Mouse (Mus musculus) heart, adult 2 months (tissue): ENCODE data around the gene Depdc5. TPM values are rescaled to one million over a fixed set of nuclear protein-coding genes. Genes with fewer than 3 reads are reported as not detected.
"Not testable (repeated sequence)": the region's sequence is repeated elsewhere in the genome, so short reads cannot be mapped to it uniquely, and the experiment has no call there.

Experiments
- DNase-seq, 2 experiments: peaks; one replicate each; pipeline ENCODE4 v3.0.0; 2021
- H3K27ac ChIP-seq: fragments of 200-600 bp; 2 replicates; pipeline ENCODE4 v1.8.1; 2022
- H3K27me3 ChIP-seq: fragments of 200-500 bp; 2 replicates; pipeline ENCODE4 v1.6.1; 2012; ENCODE audit warnings: mild to moderate bottlenecking, low read length, inconsistent platforms, mixed read lengths; ENCODE audit not compliant: control insufficient read depth, insufficient read depth
- H3K36me3 ChIP-seq: fragments of 200-500 bp; 2 replicates; pipeline ENCODE4 v1.6.1; 2012; ENCODE audit warnings: low read length, inconsistent platforms; ENCODE audit not compliant: control insufficient read depth, insufficient read depth
- H3K4me1 ChIP-seq: fragments of 200-500 bp; 2 replicates; pipeline ENCODE4 v1.6.1; 2011; ENCODE audit warnings: low read length; ENCODE audit not compliant: control insufficient read depth, insufficient read depth
- H3K4me3 ChIP-seq: fragments of 200-600 bp; 2 replicates; pipeline ENCODE4 v1.8.1; 2022
- H3K79me2 ChIP-seq: fragments of 200-500 bp; replicated peaks from 2 replicates; pipeline ENCODE4 v1.6.1; 2012; ENCODE audit warnings: mild to moderate bottlenecking, inconsistent platforms, low read length, moderate library complexity, mixed read lengths; ENCODE audit not compliant: control insufficient read depth, insufficient read depth
- H3K9ac ChIP-seq: fragments of 200-500 bp; 2 replicates; pipeline ENCODE4 v1.6.1; 2012; ENCODE audit warnings: low read depth, mild to moderate bottlenecking, control low read depth, inconsistent platforms, low read length, mixed read lengths
- CTCF ChIP-seq: fragments of 200-600 bp; IDR thresholded peaks from 2 replicates; pipeline ENCODE4 v1.8.1; 2022; ENCODE audit warnings: antibody characterized with exemption, mild to moderate bottlenecking, moderate library complexity
- EP300 ChIP-seq: fragments of 200-500 bp; IDR thresholded peaks from 2 replicates; pipeline ENCODE4 v1.6.1; 2011; ENCODE audit warnings: low read depth, low read length, control low read depth; ENCODE audit not compliant: insufficient read depth
- POLR2A ChIP-seq: fragments of 200-500 bp; IDR thresholded peaks from 2 replicates; pipeline ENCODE4 v1.6.1; 2011; ENCODE audit warnings: mild to moderate bottlenecking, low read depth, low read length, control low read depth; ENCODE audit not compliant: insufficient read depth
- WGBS: fragments of 180-500 bp; shearing (Covaris S2); methylation state at CpG from one replicate; pipeline ENCODE4 v1.1.7; 2018; 5-methylcytosine and 5-hydroxymethylcytosine counted together
- intact Hi-C: fragments of 180-260 bp; cut with DNase I; formaldehyde crosslinking; loops from one replicate; pipeline ENCODE4 v1.15.1; 2025
- polyA plus RNA-seq: library from polyadenylated mRNA; depleted of rRNA; stranded (reverse); fragments of >200 nt; gene quantifications from 2 replicates; pipeline ENCODE4 v1.2.3, GENCODE M21; 2012
- total RNA-seq, 2 experiments: library from RNA; stranded (reverse); gene quantifications; 2 replicates each; pipeline ENCODE4 v1.2.3; 2021

The Depdc5 gene
- total and polyA plus RNA-seq, 3 experiments, result 7.6 to 22.3 (median 17.5) TPM

DNA sequence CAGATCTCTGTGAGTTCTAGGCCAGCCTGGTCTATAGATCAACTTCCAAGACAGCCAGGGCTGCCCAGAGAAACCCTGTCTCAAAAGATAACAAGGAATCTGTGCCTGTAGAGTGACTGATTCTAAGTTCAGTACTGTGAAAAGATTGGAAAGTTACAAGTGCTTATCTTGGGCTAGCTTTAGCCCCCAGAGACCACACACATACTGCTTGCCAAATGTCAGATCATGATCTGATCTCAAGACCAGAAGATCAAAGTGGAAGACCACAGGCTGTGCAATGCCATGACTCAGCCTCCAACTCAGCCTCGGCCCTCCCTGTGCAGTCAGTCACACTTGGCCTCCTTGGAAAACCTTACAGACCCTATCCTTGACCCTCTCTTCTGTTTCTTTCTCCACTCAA is 29.0 kb upstream of the Depdc5 start:
- no peak for DNase-seq
- intact Hi-C loops, result no loop called here
- Histone ChIP-seq H3K27me3 (no peaks in the 10 kb centered on the region), H3K79me2 (no peaks in the 10 kb centered on the region), H3K36me3 (no peaks in the 10 kb centered on the region; the same call in none of the 2 replicates), H3K4me1 (no peaks in the 10 kb centered on the region), H3K9ac (no peak overlapping the region), H3K27ac (no peak overlapping the region), H3K4me3 (no peak overlapping the region)
- 68% methylated on average over 1 of the region's 1 CpGs for WGBS
- no peak for TF ChIP-seq POLR2A
- no peak for TF ChIP-seq EP300
- no peak for TF ChIP-seq CTCF

DNA sequence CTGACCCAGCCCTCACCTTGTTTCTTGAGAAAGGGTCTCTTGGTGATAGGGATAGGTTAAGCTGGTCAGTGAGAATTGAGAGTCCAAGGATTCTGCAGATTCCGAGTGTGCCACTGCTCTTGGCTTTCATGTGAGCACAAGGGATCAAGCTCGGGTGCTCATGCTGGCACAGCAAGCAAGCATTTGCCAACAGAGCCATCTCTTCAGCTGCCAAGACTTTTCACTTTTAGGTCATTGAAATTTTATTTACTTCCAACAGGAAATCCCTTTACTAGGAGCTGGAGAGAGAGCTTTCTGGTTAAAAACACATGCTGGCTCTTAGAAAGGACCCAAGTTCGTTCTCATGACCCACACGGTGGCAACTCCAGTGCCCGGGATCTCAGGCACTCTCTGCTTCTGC is 26.5 kb upstream of the Depdc5 start:
- H3K36me3 ChIP-seq, result no peaks in the 10 kb centered on the region; the same call in none of the 2 replicates

DNA sequence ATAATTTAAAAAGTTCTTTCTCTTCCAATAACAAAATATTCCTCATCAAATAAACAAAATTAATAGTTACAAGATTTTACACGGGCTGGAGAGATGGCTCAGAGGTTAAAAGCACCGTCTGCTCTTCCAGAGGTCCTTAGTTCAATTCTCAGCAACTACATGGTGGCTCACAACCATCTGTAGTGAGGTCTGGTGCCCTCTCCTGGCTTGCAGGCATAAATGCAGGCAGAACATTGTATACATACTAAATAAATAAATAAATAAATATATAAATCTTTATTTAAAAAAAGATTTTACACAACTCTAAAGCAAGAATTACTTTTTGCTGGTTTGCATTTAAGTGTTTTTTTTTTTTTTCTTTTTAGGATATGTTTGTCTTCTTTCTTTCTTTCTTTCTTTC is 23.5 kb upstream of the Depdc5 start:
- Histone ChIP-seq H3K4me3 (no peak overlapping the region), H3K4me1 (no peaks in the 10 kb centered on the region), H3K27me3 (no peaks in the 10 kb centered on the region), H3K36me3 (peaks cover 2% of the 10 kb centered on the region; the same call in 1 of the 2 replicates), H3K79me2 (no peaks in the 10 kb centered on the region), H3K27ac (no peak overlapping the region), H3K9ac (no peak overlapping the region)
- 97% methylated on average over 2 of the region's 2 CpGs for WGBS
- no peak for DNase-seq
- intact Hi-C loops, result no loop called here
- TF ChIP-seq POLR2A (no peak), CTCF (peak; percentile 48)

More for the DNA sequence above, 26.5 kb upstream of the Depdc5 start:
- H3K9ac ChIP-seq, result no peak overlapping the region
- H3K27me3 ChIP-seq, result no peaks in the 10 kb centered on the region
- no peak overlapping the region for H3K27ac ChIP-seq
- WGBS, result 83% methylated on average over 5 of the region's 5 CpGs
- no peaks in the 10 kb centered on the region for H3K4me1 ChIP-seq
- no peak for TF ChIP-seq POLR2A
- TF ChIP-seq CTCF, result no peak
- no peak for TF ChIP-seq EP300
- intact Hi-C loops, result no loop called here
- no peaks in the 10 kb centered on the region for H3K79me2 ChIP-seq
- H3K4me3 ChIP-seq, result no peak overlapping the region
- DNase-seq, result no peak

DNA sequence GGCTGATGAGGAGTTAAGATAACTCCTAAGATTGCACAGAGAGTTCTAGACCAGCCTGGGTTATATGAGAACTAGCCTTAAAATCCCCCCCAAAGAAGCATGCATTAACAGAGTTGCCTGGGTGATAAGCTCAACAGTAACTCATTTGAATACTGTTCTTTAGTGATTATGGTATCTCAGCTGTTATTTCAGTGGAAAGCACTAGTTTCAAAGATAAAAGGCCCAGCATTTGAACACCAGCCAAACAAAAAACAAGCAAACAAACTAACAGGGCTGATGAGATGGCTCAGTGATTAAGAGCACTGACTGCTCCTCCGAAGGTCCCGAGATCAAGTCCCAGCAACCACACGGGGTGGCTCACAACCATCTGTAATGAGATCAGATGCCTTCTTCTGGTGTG is 14.3 kb upstream of the Depdc5 start:
- H3K4me3 ChIP-seq, result no peak overlapping the region
- 95% methylated on average over 3 of the region's 3 CpGs for WGBS
- intact Hi-C loops, result no loop called here

DNA sequence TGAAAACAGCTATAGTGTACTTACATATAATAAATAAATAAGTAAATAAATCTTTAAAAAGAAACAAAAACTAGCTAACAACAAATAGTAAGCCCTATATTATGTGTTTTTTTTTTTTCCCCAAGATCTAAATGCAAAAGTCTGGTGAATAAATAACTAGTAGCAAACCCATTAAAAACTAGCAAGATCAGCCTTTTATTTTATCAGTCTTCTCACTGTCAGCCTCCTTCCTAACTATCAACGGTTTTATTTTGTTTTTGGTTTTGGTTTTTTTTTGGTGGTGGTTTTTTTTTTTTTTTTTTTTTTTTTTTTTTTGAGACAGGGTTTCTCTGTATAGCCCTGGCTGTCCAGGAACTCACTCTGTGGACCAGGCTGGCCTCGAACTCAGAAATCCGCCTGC is 13.9 kb upstream of the Depdc5 start:
- intact Hi-C loops, H3K4me1 ChIP-seq, DNase-seq, H3K4me3 ChIP-seq, H3K27me3 ChIP-seq, H3K9ac ChIP-seq, H3K27ac ChIP-seq: not testable (repeated sequence)
- peaks cover 12% of the 10 kb centered on the region for H3K36me3 ChIP-seq
- 90% methylated on average over 3 of the region's 3 CpGs for WGBS
- H3K79me2 ChIP-seq, result peaks cover 12% of the 10 kb centered on the region; the same call in 1 of the 2 replicates

More for the DNA sequence above, 14.3 kb upstream of the Depdc5 start:
- no peaks in the 10 kb centered on the region for H3K27me3 ChIP-seq
- no peak overlapping the region for H3K27ac ChIP-seq
- H3K36me3 ChIP-seq, result peaks cover 12% of the 10 kb centered on the region
- peaks cover 12% of the 10 kb centered on the region; the same call in 1 of the 2 replicates for H3K79me2 ChIP-seq
- TF ChIP-seq EP300 (no peak), CTCF (no peak), POLR2A (no peak)
- H3K9ac ChIP-seq, result no peak overlapping the region
- no peak for DNase-seq
- peaks cover 3% of the 10 kb centered on the region for H3K4me1 ChIP-seq

DNA sequence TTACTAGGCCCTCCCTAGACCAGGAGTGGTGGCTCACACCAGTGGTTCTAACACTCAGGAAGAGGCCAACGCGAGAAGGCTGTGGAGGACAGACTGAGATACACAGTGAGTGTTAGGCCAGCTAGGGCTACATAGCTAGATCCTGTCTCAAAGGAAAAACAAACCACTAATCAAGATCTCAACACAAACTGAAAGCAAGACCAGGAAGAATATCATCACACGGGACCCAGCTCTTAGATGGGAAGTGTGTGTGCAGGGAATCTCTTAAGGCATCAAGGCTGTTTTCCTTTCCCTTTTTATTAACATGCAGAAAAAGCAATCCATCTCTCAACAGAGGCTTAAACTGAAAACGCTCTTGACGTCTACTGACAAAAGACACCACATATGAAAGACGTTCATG is 11.5 kb upstream of the Depdc5 start:
- TF ChIP-seq POLR2A, result no peak
- TF ChIP-seq EP300, result no peak
- no peak for TF ChIP-seq CTCF
- intact Hi-C loops, result loop anchor here (5.0 to 10.0 kb wide), 3 partner anchors 65 to 1610 kb away; partner anchors contain the start of genes Gm9970, Nrbp1, Pisd and Yes1
- Histone ChIP-seq H3K36me3 (peaks cover 12% of the 10 kb centered on the region), H3K4me1 (peaks cover 3% of the 10 kb centered on the region), H3K27me3 (no peaks in the 10 kb centered on the region), H3K79me2 (peaks cover 11% of the 10 kb centered on the region; the same call in 1 of the 2 replicates), H3K27ac (no peak overlapping the region), H3K9ac (peak overlapping the region; percentile 47; the same call in 1 of the 2 replicates), H3K4me3 (no peak overlapping the region)
- DNase-seq, result no peak
- 23% methylated on average over 6 of the region's 6 CpGs for WGBS
